Mouse (Mus musculus) heart, postnatal 0 days (tissue): ENCODE data around the gene Cmpk1. TPM values are rescaled to one million over a fixed set of nuclear protein-coding genes. Genes with fewer than 3 reads are reported as not detected.
"Not testable (repeated sequence)": the region's sequence is repeated elsewhere in the genome, so short reads cannot be mapped to it uniquely, and the experiment has no call there.

ENCODE experiments used
- ATAC-seq: fragments of 200-750 bp; cut with Nextera tagmentation; 2 replicates; pipeline ENCODE4 v1.8.0; 2017; ENCODE audit warnings: low read depth, moderate number of reproducible peaks, moderate library complexity; ENCODE audit not compliant: insufficient read depth
- DNase-seq: peaks from one replicate; pipeline ENCODE4 v3.0.0-alpha.2; 2016; ENCODE audit warnings: low spot score
- H3K27ac ChIP-seq: fragments of 300-500 bp; sonication (generic); 2 replicates; pipeline ENCODE4 v1.5.1; 2014; ENCODE audit warnings: low read depth, mild to moderate bottlenecking
- H3K27me3 ChIP-seq: fragments of 300-500 bp; sonication (generic); 2 replicates; pipeline ENCODE4 v1.6.1; 2014; ENCODE audit warnings: low read length, mixed read lengths; ENCODE audit not compliant: control insufficient read depth, insufficient read depth
- H3K36me3 ChIP-seq: fragments of 300-500 bp; sonication (generic); replicated peaks from 2 replicates; pipeline ENCODE4 v1.6.1; 2014; ENCODE audit warnings: low read length, mixed read lengths; ENCODE audit not compliant: control insufficient read depth, insufficient read depth
- H3K4me1 ChIP-seq: fragments of 300-500 bp; sonication (generic); 2 replicates; pipeline ENCODE4 v1.6.1; 2014; ENCODE audit warnings: antibody characterized with exemption; ENCODE audit not compliant: control insufficient read depth, insufficient read depth
- H3K4me2 ChIP-seq: fragments of 300-500 bp; sonication (generic); 2 replicates; pipeline ENCODE4 v1.6.1; 2014; ENCODE audit warnings: low read depth, mild to moderate bottlenecking, low read length, moderate library complexity
- H3K4me3 ChIP-seq: fragments of 300-500 bp; sonication (generic); 2 replicates; pipeline ENCODE4 v1.5.1; 2014; ENCODE audit warnings: low read depth, low read length
- H3K9ac ChIP-seq: fragments of 300-500 bp; sonication (generic); replicated peaks from 2 replicates; pipeline ENCODE4 v1.6.1; 2014; ENCODE audit warnings: low read depth, low read length, mixed read lengths
- H3K9me3 ChIP-seq: fragments of 300-500 bp; sonication (generic); replicated peaks from 2 replicates; pipeline ENCODE4 v1.6.1; 2016; ENCODE audit warnings: low read length; ENCODE audit not compliant: control insufficient read depth
- CTCF ChIP-seq: IDR thresholded peaks from 2 replicates; pipeline ENCODE4 v1.5.1; 2016; ENCODE audit warnings: antibody characterized with exemption, control low read depth, low read depth
- EP300 ChIP-seq: IDR thresholded peaks from 2 replicates; pipeline ENCODE4 v1.6.1; 2016; ENCODE audit warnings: antibody characterized with exemption, low read depth
- WGBS: fragments of 180-500 bp; shearing (Covaris S2); extraction: QIAGEN DNeasy Blood & Tissue Kit; methylation state at CpG from one replicate; pipeline ENCODE4 v1.1.7; 2014; 5-methylcytosine and 5-hydroxymethylcytosine counted together
- polyA plus RNA-seq: library from polyadenylated mRNA; unstranded; fragments of >200 nt; fragmentation: Nextera tagmentation; extraction: Ambion mirVana; gene quantifications from 2 replicates; pipeline ENCODE4 v1.2.1, GENCODE M21; 2015
- total RNA-seq: library from RNA; depleted of rRNA; stranded (reverse); fragments of >200 nt; gene quantifications from 2 replicates; pipeline ENCODE4 v1.2.3, GENCODE M21; 2014; ENCODE audit warnings: low replicate concordance

The Cmpk1 gene
- total and polyA plus RNA-seq, 2 experiments from 2014 or later = 27.4 to 54.9 TPM

DNA sequence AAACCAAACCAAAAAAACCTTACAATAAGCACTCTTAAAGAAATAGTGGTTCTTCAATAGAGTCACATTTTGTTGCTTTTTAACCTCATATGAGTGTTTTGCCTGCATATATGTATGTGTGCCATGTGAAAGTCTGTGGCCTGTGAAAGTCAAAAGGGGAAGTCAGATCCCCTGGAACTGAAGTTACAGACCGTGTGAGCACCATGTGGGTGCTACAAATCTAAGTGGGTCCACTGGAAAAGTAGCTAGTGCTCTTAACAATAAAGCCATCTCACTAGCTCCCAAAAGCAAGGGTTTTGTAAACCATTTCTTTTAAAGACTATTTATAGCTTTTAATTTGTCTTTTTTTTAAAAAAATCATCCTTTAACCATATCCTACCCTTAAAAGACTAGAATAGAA, 4.4 kb downstream of the Cmpk1 start:
- TF ChIP-seq EP300 (no peak), CTCF (no peak)
- Histone ChIP-seq H3K27ac (no peak overlapping the region), H3K4me1 (peaks cover 13% of the 10 kb centered on the region), H3K36me3 (peaks cover 4% of the 10 kb centered on the region; the same call in 1 of the 2 replicates), H3K4me2 (no peak overlapping the region), H3K9ac (no peak overlapping the region), H3K9me3 (no peaks in the 10 kb centered on the region), H3K4me3 (no peak overlapping the region), H3K27me3 (no peaks in the 10 kb centered on the region)
- DNase-seq (no peak), ATAC-seq (no peak)
- WGBS = 75% methylated on average over 1 of the region's 1 CpGs

DNA sequence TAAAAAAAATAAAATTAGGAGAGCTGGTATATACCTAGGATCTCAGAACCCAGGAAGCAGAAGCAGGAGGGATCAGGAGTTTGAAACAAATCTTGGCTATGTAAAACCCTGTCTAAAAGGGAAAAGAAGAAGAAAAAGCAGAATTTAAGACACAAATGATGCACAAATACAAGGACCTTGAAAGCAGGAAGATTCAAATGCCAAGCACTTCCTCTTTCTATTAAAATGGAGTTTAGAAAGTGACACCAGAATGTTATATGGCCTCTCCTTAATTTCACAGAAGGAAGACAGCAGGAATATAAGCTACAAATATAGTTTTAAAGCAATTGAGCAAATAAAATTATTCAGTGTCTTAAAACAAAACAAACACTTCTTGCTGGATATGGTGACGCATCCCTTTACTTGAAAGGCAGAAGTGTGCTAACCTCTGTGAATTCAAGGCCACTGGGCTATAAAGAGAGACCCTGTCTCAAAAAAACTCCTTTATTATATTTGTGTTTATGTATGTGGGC, 13.8 kb downstream of the Cmpk1 start:
- DNase-seq = no peak
- 97% methylated on average over 1 of the region's 1 CpGs for WGBS

DNA sequence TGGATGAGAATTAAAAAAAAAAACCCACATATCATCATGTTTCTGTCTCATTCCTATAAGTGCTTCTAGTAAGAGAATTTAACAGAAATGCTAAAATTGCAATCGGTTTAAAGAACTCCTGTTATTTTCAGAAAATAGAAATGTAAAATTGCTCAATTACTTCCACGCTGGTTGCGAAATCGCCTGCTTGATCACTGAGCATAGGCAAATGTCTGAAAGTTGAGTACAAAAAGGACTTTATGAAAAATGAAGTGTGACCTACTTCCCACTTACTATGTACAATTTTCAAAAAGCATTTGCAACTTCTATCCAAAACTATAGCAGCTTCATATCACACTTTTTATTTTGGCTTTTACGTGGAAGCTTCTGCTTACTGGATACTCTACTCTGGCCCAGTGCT, 16.3 kb downstream of the Cmpk1 start:
- DNase-seq (no peak), ATAC-seq (no peak)
- Histone ChIP-seq H3K27ac (no peak overlapping the region), H3K9ac (no peak overlapping the region), H3K9me3 (no peaks in the 10 kb centered on the region), H3K4me3 (no peak overlapping the region), H3K4me1 (no peaks in the 10 kb centered on the region), H3K4me2 (no peak overlapping the region), H3K36me3 (peaks cover 29% of the 10 kb centered on the region), H3K27me3 (no peaks in the 10 kb centered on the region)
- TF ChIP-seq CTCF (no peak), EP300 (no peak)
- WGBS = 93% methylated on average over 5 of the region's 5 CpGs

More for the DNA sequence above, 13.8 kb downstream of the Cmpk1 start:
- Histone ChIP-seq H3K4me3 (no peak overlapping the region), H3K4me1 (no peaks in the 10 kb centered on the region), H3K27me3 (no peaks in the 10 kb centered on the region), H3K4me2 (no peak overlapping the region), H3K36me3 (peaks cover 9% of the 10 kb centered on the region), H3K9me3 (no peaks in the 10 kb centered on the region), H3K27ac (no peak overlapping the region), H3K9ac (no peak overlapping the region)
- TF ChIP-seq CTCF (no peak), EP300 (no peak)
- no peak for ATAC-seq

DNA sequence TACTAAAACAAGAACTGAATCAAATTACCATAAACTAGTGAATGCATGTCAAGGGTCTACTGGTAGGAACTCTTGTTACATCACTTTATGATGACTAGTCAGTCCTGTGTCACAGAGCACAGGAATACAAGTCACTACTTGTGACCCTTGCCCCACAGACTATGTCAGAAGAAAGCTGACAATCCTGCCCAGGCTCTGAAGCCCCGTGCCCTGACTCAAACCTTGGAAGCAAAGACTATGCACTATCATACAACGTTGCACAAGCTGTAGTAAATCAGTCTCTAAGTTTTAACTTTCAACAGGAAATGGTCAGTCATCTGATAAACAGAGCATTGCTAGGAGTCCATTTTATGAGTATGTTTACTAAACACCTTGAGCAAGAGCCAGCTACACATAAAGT, 26.2 kb downstream of the Cmpk1 start:
- H3K27ac ChIP-seq, ATAC-seq, H3K4me3 ChIP-seq, H3K4me2 ChIP-seq, H3K9ac ChIP-seq, H3K27me3 ChIP-seq, H3K4me1 ChIP-seq, H3K9me3 ChIP-seq, DNase-seq: not testable (repeated sequence)
- WGBS = 78% methylated on average over 2 of the region's 2 CpGs
- H3K36me3 ChIP-seq = peaks cover 25% of the 10 kb centered on the region

DNA sequence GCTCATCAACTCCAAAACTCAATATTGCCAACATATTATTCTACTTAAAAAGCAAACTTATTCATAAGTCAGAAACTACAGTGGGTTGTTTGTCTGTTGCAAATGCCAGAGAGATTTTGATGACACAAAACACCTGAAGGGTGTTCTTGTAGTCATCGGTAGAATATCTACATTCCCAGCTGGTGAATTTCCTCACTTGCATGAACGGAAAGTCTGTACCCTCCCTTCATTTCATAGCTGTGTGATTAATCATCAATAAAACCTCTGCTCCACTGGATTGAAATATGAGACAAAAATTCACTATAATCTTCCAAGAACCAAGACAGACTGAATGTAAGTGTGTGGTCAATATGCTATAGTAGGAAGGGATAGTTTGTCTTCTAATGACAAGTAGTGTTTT, 27.5 kb downstream of the Cmpk1 start:
- no peak for ATAC-seq
- no peak for TF ChIP-seq CTCF
- TF ChIP-seq EP300 = no peak
- H3K36me3 ChIP-seq = peaks cover 13% of the 10 kb centered on the region
- no peak overlapping the region for H3K4me3 ChIP-seq
- H3K4me2 ChIP-seq = no peak overlapping the region
- DNase-seq = no peak
- no peaks in the 10 kb centered on the region for H3K9me3 ChIP-seq
- H3K4me1 ChIP-seq = no peaks in the 10 kb centered on the region
- H3K27me3 ChIP-seq = no peaks in the 10 kb centered on the region
- 76% methylated on average over 2 of the region's 2 CpGs for WGBS
- no peak overlapping the region for H3K27ac ChIP-seq
- H3K9ac ChIP-seq = no peak overlapping the region

DNA sequence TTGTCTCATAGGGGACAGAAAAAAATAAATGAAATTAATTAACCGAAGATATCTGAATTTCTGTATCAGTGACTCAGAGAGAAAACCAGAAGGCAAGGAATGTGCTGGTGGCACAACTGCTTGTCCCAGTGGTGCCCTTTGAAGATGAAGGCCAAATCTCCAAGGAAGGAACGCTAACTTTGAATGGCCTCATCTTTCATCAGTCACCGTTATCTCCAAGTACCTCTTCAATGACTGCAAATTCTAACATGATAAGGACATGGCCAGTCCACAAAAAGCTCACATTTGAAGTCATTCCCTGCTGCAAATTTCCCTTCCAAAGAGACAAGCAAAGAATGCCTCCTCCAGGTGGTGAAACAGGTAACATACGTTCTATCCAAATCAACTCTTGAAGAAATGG, 28.3 kb downstream of the Cmpk1 start:
- no peak overlapping the region for H3K4me3 ChIP-seq
- H3K27me3 ChIP-seq = no peaks in the 10 kb centered on the region
- peaks cover 12% of the 10 kb centered on the region for H3K36me3 ChIP-seq
- no peak for DNase-seq
- no peaks in the 10 kb centered on the region for H3K9me3 ChIP-seq
- no peak for TF ChIP-seq EP300
- TF ChIP-seq CTCF = no peak
- H3K27ac ChIP-seq = no peak overlapping the region
- no peak for ATAC-seq
- WGBS = 67% methylated on average over 4 of the region's 4 CpGs
- no peak overlapping the region for H3K4me2 ChIP-seq
- no peak overlapping the region for H3K9ac ChIP-seq
- H3K4me1 ChIP-seq = no peaks in the 10 kb centered on the region
